Mouse (Mus musculus) neural tube, embryonic 11.5 days (tissue): ENCODE measurements at regions not wholly inside any gene's neighbourhood (a gene's known extent, or its start where the extent isn't known, plus 50 kb on each side); places are given as distances from the start of the nearest gene placed in this dataset.

Experiments
- ATAC-seq: fragments of 200-750 bp; cut with Nextera tagmentation; 2 replicates; pipeline ENCODE4 v1.8.0; 2017; ENCODE audit warnings: moderate number of reproducible peaks, mild to moderate bottlenecking, moderate TSS enrichment, moderate library complexity; ENCODE audit not compliant: insufficient read depth, low FRiP score, low TSS enrichment
- DNase-seq: peaks from one replicate; pipeline ENCODE4 v3.0.0-alpha.2; 2015; ENCODE audit warnings: low spot score
- H3K27ac ChIP-seq: fragments of 300-500 bp; sonication (generic); 2 replicates; pipeline ENCODE4 v1.5.1; 2014; ENCODE audit warnings: low read depth, mild to moderate bottlenecking, low read length
- H3K27me3 ChIP-seq: fragments of 300-500 bp; sonication (generic); 2 replicates; pipeline ENCODE4 v1.6.1; 2014; ENCODE audit warnings: mild to moderate bottlenecking, low read length, mixed read lengths; ENCODE audit not compliant: control insufficient read depth, insufficient read depth
- H3K36me3 ChIP-seq: fragments of 300-500 bp; sonication (generic); 2 replicates; pipeline ENCODE4 v1.6.1; 2014; ENCODE audit warnings: mild to moderate bottlenecking, low read length, moderate library complexity, mixed read lengths; ENCODE audit not compliant: control insufficient read depth, insufficient read depth
- H3K4me1 ChIP-seq: fragments of 300-500 bp; sonication (generic); 2 replicates; pipeline ENCODE4 v1.6.1; 2014; ENCODE audit warnings: low read length, mixed read lengths; ENCODE audit not compliant: control insufficient read depth, insufficient read depth
- H3K4me2 ChIP-seq: fragments of 300-500 bp; sonication (generic); 2 replicates; pipeline ENCODE4 v1.6.1; 2014; ENCODE audit warnings: low read depth, mild to moderate bottlenecking, moderate library complexity
- H3K4me3 ChIP-seq: fragments of 300-500 bp; sonication (generic); 2 replicates; pipeline ENCODE4 v1.5.1; 2014; ENCODE audit warnings: low read depth, low read length
- H3K9ac ChIP-seq: fragments of 300-500 bp; sonication (generic); 2 replicates; pipeline ENCODE4 v1.6.1; 2014; ENCODE audit warnings: mild to moderate bottlenecking, low read length
- H3K9me3 ChIP-seq: fragments of 300-500 bp; sonication (generic); 2 replicates; pipeline ENCODE4 v1.6.1; 2016; ENCODE audit warnings: low read length; ENCODE audit not compliant: control insufficient read depth
- WGBS: fragments of 180-500 bp; shearing (Covaris S2); extraction: QIAGEN DNeasy Blood & Tissue Kit; methylation state at CpG from one replicate; pipeline ENCODE4 v1.1.7; 2014; 5-methylcytosine and 5-hydroxymethylcytosine counted together

DNA sequence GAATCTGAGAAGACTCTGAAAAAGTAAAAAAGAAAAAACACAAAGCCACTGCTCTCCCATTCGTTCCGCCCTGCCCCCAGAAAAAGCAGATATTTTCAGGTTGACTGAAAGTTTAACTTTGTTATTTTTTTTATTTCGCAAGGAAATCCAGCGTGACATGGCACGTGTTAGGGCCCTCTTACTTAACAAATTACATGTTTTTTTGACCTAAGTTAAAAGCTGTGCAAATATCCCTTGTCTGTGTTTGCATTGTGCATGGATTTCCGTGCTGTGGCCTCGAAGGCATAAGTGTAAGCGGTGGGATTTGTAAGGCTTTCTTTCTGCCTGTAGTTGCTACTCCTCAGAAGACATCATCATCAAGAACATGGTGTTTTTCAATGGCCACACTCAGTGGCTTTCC, 87.2 kb downstream of the Olig3 start:
- Histone ChIP-seq H3K36me3 (no peaks in the 10 kb centered on the region), H3K9ac (no peak overlapping the region), H3K27ac (0 out of 2 replicates have a peak overlapping the region, but pooled peaks have one; percentile 27), H3K4me1 (peaks cover 7% of the 10 kb centered on the region; the same call in 1 of the 2 replicates), H3K27me3 (peaks cover 12% of the 10 kb centered on the region; the same call in 1 of the 2 replicates), H3K4me2 (no peak overlapping the region), H3K9me3 (no peaks in the 10 kb centered on the region), H3K4me3 (no peak overlapping the region)
- no peak for DNase-seq
- no peak for ATAC-seq
- WGBS, result 22% methylated on average over 8 of the region's 8 CpGs

DNA sequence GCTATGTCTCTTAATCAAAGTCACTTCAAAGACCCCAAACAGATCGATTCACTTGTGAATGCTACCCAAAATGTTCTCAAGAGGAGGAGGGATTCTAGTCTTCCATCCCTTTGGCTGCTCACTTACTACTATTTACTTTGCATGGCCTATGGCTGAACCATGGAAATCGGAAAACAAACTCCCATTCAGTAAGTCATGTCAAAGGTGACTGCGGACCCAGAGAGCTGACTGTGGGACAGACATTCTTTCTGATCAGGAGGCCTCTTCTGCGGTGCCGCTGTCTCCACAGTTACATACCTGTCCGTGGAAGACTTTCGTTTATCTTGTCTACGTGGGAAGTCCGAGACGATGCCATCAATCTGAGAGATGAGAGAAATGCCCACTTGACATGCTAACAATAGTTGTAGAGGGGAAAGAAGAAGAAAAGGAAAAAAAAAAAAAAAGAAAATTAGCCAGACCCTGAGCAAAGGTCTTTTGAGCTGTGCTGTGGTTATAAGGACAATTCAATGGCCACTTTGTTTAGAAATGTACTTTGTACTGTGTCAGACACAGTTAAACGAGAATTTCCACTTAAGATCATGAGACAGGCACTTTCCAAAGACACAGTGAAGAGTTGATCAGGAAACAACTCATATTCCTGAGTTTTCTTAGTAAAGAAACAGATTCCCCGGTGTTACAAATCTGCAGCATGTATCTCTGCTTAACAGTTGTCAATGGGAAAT, 92.7 kb downstream of the Olig3 start:
- Histone ChIP-seq H3K4me1 (peaks cover 5% of the 10 kb centered on the region; the same call in 1 of the 2 replicates), H3K9me3 (no peaks in the 10 kb centered on the region), H3K27ac (no peak overlapping the region), H3K36me3 (no peaks in the 10 kb centered on the region), H3K27me3 (peaks cover 17% of the 10 kb centered on the region), H3K9ac (no peak overlapping the region), H3K4me3 (no peak overlapping the region), H3K4me2 (no peak overlapping the region)
- WGBS, result 18% methylated on average over 12 of the region's 12 CpGs
- no peak for DNase-seq
- no peak for ATAC-seq

DNA sequence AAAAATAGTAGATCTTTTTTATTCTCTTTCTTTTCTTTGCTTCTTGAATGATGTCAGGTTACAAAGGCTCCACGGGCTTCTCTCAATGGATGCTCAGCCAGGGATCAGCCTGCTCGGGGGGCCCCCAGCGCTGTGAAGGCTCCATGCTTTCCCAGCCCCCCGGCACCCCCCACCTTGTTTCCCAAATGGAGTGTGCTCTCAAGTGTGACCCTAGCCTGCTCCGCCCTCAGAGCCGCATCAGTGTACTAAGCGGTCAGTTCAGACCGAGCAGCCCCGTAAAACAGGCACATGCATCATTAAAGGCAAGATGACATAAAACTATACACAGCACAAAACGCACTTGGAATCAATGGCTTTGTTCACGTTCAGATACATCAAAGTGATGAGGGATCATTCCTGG, 102.7 kb downstream of the Olig3 start:
- DNase-seq (peak; percentile 33), ATAC-seq (peak; percentile 50; the same call in 1 of the 2 replicates)
- Histone ChIP-seq H3K36me3 (no peaks in the 10 kb centered on the region), H3K27ac (no peak overlapping the region), H3K9me3 (no peaks in the 10 kb centered on the region), H3K4me3 (no peak overlapping the region), H3K4me1 (no peaks in the 10 kb centered on the region), H3K27me3 (no peaks in the 10 kb centered on the region; the same call in 1 of the 2 replicates), H3K9ac (no peak overlapping the region), H3K4me2 (no peak overlapping the region)
- WGBS, result 42% methylated on average over 11 of the region's 11 CpGs

DNA sequence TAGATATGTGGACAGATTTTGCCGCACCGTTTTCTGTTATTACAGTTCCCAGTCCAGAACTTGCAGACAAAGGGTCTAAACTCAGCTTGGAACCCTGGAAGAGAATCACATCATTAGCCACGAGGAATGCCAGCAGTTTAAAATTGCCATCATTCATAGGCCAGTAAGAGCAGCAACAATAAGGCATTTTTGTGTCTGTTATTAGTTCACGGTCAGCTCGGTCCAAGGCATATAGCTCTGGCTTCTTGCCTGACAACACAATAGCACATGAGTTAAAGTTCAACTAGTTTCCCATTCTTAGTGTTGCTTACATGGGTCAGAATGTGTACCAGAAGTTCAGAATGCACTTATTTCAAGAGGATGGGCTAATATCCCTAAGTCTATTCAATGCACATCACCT, 103.4 kb downstream of the Olig3 start:
- Histone ChIP-seq H3K4me3 (no peak overlapping the region), H3K9ac (no peak overlapping the region), H3K27ac (no peak overlapping the region), H3K27me3 (no peaks in the 10 kb centered on the region; the same call in 1 of the 2 replicates), H3K9me3 (no peaks in the 10 kb centered on the region), H3K36me3 (no peaks in the 10 kb centered on the region), H3K4me2 (no peak overlapping the region), H3K4me1 (no peaks in the 10 kb centered on the region)
- ATAC-seq (no peak), DNase-seq (no peak)
- WGBS, result 62% methylated on average over 5 of the region's 5 CpGs

DNA sequence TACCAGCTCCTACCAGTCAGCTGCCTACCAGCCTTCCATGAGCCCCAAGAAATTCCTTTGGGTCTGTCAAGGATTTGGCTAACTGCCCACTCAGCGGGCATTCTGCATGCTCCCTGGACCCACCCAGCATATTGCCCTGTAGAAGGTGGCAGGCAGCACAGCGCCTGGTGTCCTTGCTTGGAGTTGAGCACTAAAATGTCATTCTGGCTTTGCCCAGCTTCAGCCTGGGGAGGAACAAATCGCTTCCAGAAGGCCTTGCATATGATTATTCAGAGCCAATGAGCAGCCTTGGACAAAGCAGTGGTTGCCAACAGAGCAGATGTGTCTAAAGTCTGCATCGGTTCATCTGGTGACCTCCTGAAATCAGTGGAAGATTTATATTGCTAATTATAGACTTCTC, 103.8 kb downstream of the Olig3 start:
- Histone ChIP-seq H3K9ac (no peak overlapping the region), H3K27ac (no peak overlapping the region), H3K4me3 (no peak overlapping the region), H3K4me2 (no peak overlapping the region), H3K36me3 (no peaks in the 10 kb centered on the region), H3K27me3 (no peaks in the 10 kb centered on the region; the same call in 1 of the 2 replicates), H3K9me3 (no peaks in the 10 kb centered on the region), H3K4me1 (no peaks in the 10 kb centered on the region)
- DNase-seq, result no peak
- WGBS, result 63% methylated on average over 4 of the region's 4 CpGs
- no peak for ATAC-seq

DNA sequence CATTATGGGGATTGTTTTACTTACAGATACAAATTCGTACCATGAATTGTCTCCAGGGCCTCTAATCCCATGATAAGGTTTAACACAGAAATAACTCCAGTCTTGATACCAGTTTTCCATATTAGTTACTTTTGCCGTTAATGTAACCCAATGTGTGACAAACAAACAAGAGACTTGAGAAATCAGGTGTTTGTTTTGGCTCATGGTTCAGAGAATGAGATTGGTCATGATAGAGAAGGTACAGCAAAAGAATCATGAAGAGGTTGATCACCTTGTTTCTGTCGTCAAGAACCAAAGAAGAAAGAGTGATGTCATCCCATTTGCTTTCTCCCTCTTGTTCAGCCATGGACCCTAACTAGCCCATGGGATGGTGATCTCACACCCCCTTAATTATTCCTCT, 107.5 kb downstream of the Olig3 start:
- Histone ChIP-seq H3K27ac (no peak overlapping the region), H3K27me3 (no peaks in the 10 kb centered on the region), H3K9me3 (no peaks in the 10 kb centered on the region), H3K36me3 (no peaks in the 10 kb centered on the region), H3K9ac (no peak overlapping the region), H3K4me2 (no peak overlapping the region), H3K4me3 (no peak overlapping the region), H3K4me1 (no peaks in the 10 kb centered on the region)
- DNase-seq (no peak), ATAC-seq (no peak)
- 75% methylated on average over 3 of the region's 3 CpGs for WGBS

DNA sequence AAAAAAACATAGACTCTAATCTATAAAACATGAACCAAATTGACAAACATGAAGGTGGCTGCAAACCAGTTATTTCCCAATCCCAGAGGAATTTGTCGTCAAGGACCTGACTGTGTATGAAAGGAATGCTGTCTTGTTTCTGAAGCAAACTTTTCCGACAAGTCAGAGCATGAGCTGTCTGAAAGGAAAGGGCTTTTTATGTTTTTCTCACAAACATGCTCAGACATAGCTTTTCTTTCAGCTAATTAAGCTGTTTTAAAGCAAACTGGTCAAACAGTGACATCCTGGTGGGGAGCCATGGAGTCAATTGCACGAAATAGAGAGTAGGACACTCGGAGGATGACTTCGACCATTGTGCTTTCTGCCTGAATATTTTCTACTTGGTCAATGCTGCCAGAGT, 108.2 kb downstream of the Olig3 start:
- 32% methylated on average over 5 of the region's 5 CpGs for WGBS
- Histone ChIP-seq H3K36me3 (no peaks in the 10 kb centered on the region), H3K27ac (no peak overlapping the region), H3K9me3 (no peaks in the 10 kb centered on the region), H3K4me2 (no peak overlapping the region), H3K9ac (no peak overlapping the region), H3K4me1 (no peaks in the 10 kb centered on the region), H3K27me3 (no peaks in the 10 kb centered on the region), H3K4me3 (no peak overlapping the region)
- no peak for ATAC-seq
- DNase-seq, result no peak

DNA sequence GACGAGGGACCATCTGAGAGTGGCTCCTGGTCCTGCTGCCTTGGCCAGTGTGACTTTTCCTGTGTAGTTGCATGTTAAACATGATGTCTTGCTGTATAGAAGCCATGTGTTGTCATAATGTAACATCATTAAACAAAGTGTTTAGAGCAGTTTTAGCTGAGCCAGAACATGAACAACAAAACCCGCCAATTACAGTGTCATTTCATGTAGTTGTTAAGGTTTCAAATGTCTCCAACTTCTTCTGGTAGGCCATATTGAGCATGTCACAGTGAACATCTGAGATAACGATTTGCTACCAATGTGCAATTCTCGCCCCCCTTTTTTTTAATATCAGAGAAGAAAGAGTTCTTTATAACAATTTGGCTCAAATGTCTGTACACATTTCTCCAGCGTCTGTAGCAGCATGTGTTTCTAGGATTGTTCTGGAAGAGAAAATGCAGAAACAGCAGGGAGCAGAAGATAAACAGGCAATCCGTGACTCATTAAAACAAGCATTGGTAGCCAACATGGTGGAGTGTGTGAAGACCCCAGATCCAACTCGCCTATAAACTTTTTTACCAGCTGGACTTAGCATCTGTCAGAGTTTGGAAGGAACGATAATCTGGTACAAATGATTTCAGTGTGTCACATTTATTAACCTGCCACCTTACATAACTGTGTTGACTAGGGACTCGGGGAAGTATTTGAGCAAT, 115.2 kb downstream of the Olig3 start:
- H3K9ac ChIP-seq, result no peak overlapping the region
- ATAC-seq (no peak), DNase-seq (no peak)
- H3K4me2 ChIP-seq, result no peak overlapping the region
- no peak overlapping the region for H3K27ac ChIP-seq
- H3K27me3 ChIP-seq, result no peaks in the 10 kb centered on the region
- no peaks in the 10 kb centered on the region for H3K4me1 ChIP-seq
- WGBS, result 68% methylated on average over 9 of the region's 9 CpGs
- no peaks in the 10 kb centered on the region for H3K9me3 ChIP-seq
- no peaks in the 10 kb centered on the region for H3K36me3 ChIP-seq
- H3K4me3 ChIP-seq, result no peak overlapping the region

DNA sequence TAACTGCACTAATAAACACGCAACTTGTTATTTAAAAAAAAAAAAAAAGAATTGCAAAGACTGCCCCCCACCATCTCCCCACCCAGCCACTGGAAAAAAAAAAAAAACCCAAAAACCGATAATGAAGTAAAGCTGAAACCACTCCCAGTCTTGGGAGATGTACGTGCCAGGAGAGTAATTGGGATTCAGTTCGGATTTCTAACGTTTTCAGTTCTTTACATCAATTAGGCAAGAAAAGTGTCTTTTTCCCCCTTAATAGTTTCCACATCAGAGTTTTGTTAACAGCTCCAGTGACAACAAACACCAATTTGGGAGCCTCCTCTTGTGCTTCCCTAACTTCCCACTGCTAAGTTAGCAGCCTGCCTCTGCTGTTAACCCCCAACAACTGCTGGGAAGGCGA, 115.7 kb downstream of the Olig3 start:
- Histone ChIP-seq H3K27me3 (no peaks in the 10 kb centered on the region), H3K4me2 (no peak overlapping the region), H3K27ac (no peak overlapping the region), H3K9ac (no peak overlapping the region), H3K9me3 (no peaks in the 10 kb centered on the region), H3K4me1 (no peaks in the 10 kb centered on the region), H3K36me3 (no peaks in the 10 kb centered on the region), H3K4me3 (no peak overlapping the region)
- WGBS, result 59% methylated on average over 6 of the region's 6 CpGs
- no peak for ATAC-seq
- DNase-seq, result no peak
